Mouse (Mus musculus): ENCODE results near the gene Zglp1.
"Not testable (repeated sequence)": the region's sequence is repeated elsewhere in the genome, so short reads cannot be mapped to it uniquely, and the experiment has no call there.

The Zglp1 gene

DNA sequence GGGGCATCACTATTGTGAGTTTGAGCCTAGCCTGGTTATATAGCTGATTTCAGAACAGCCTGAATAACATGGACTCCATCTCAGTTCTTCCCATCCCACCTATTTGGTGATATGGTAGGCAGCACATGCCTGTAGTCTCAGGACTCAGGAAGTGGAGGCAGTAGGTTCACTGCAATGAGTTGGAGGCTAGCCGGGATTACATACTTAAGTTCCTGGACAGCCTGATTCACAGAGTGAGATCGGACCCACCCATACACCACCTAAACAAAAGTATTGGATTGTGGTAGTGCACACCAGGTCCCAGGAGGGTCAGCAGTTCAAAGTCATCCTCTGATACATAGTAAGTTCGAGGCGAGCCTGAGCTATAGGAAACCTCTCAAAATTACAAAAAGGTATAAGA is 5.7 kb upstream of the Zglp1 start:
- peak; percentile 13 for DNase-seq (ENCODE audit: low spot score)

DNA sequence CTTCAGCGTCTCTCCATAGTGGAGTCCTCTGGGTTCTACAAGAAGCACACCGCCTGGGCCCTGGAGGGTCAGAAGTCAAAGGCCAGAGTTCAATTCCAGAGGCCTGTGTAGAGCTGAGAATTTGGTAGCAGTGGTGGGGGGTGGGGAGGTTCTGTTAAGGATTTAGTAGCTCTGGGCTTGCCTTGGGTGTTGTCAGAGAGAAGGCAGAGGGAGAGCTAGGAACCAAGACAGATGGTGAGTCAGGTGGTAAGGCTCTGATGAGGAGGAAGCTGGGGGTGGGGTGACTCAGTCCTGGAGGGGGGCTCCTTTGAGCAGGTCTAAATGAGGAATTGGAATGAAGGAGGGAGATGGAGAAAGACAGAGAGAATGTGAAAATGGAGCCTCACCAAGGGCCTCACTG is 4.0 kb downstream of the Zglp1 start:
- DNase-seq (ENCODE audit: low spot score): no peak

DNA sequence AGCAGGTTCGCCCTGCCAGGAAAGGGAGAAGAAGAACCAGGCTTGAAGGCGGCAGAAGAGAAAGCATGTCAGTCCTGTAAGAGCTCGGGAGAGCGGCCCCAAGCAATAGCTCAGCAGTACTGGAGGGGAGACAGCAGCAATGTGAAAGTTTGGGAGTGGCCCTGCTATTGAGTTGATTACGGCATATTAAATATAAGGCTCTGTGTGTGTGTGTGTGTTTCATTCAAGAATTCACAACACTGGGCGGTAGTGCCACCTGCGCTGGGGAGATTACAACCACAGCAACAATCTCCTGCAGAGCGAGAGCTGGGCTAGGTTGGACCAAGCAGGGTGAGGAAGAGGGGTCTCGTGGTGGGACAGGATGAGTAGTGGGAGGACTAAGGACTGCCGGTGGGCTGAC is 15.3 kb downstream of the Zglp1 start:
- DNase-seq (ENCODE audit: low spot score): no peak

DNA sequence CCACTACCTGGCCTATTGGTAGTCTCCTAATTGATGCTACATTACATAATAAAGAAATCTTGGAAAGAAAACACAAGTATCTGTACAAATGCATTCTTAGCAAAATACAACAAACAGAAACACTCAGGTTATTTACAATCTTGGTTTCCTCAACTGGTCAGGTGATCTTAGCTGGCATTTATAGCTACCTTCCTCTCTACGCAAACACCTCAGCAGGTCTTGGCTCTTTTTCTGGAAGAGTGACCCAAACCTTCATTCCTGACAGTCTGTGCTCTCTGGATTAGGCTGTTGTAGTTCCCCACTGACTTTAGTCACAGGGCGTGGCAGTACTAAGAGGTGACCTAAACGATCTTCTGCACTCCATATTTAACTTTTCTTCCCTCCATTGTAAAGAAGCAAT is 21.7 kb downstream of the Zglp1 start:
- no peak for DNase-seq (ENCODE audit: low spot score)

DNA sequence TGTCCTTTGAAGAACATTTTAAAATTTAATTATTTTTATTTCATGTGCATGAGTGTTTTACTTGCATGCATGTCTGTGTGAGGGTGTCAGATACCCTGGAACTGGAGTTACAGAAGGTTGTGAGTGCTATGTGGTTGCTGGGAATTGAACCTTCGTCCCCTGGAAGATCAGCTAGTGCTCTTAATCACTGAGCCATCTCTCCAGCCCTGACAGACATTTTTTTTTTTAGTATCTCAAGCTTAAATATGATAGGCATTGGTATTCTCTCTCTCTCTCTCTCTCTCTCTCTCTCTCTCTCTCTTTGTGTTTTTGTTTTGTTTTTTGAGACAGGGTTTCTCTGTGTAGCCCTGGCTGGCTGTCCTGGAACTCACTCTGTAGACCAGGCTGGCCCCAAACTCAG is 22.1 kb downstream of the Zglp1 start:
- not testable (repeated sequence) for DNase-seq (ENCODE audit: low spot score)

DNA sequence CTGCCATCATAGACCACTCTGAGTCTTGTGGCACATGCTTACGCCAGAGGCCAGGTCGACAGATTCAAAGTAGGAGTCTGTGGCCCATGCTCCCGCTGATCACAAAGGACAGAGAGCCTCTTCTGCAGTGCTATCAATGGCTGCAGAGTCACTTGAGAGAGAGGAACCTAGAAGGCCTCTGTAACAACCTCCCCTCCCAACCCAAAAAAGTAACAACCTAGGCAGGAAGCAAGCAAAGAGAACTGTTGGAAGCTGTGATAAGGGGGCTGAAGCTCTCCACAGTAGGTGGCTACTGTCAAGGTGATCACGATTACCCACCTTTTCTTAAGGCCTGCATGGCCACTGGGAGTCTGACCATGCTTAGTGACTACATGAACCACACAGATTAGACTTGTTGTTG is 23.3 kb downstream of the Zglp1 start:
- DNase-seq (ENCODE audit: low spot score): no peak

DNA sequence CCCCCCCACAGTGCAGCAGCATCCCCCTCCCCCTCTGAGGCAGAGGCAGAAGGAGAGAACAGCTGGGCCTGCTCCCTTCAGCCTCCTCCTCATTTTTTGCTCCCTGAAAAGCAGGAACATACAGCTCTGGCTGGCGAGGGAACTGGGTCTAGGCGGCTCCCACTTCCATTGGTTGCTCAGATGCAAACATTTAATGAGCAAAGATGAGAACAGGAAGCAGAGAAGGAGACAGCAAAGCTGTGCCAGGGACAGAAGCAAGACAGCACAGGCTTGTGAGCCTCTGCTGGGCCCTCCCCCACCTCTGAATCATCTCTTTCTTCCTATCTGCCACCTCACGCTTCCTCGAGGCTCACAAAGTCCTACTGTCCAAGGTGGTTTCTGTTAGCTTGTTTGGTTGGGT is 25.6 kb downstream of the Zglp1 start:
- DNase-seq (ENCODE audit: low spot score): no peak

DNA sequence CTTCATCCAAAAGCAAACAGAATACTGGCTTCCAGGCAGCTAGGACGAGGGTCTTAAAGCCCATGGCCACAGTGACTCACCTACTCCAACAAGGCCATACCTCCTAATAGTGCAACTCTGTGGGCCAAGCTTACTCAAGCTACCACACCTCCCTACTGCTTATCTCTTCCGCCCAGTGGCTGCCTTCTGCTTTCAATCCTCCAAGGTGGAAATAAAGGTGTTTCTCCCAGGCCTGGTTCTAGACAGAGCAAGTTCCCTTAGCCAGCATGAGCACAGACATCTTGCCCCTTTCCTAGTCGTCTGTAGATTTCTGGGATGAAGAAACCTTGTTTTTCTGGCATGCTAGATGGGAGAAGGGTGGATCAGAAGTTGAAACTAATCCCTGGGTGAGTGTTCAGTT is 27.1 kb downstream of the Zglp1 start:
- no peak for DNase-seq (ENCODE audit: low spot score)

DNA sequence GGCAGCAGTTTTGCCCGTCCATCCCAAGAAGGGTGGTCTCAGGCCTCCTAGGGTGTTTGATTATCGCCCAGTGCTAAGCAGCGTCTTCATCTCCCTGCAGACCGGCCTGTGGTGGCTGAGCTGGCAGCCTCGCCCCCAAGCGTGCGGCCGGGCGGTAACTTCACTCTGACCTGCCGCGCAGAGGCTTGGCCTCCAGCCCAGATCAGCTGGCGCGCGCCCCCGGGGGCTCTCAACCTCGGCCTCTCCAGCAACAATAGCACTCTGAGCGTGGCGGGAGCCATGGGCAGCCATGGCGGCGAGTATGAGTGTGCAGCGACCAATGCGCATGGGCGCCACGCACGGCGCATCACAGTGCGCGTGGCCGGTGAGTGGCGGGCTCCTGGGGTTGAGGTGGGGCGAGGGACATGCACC is 29.4 kb downstream of the Zglp1 start:
- DNase-seq (ENCODE audit: low spot score): no peak

DNA sequence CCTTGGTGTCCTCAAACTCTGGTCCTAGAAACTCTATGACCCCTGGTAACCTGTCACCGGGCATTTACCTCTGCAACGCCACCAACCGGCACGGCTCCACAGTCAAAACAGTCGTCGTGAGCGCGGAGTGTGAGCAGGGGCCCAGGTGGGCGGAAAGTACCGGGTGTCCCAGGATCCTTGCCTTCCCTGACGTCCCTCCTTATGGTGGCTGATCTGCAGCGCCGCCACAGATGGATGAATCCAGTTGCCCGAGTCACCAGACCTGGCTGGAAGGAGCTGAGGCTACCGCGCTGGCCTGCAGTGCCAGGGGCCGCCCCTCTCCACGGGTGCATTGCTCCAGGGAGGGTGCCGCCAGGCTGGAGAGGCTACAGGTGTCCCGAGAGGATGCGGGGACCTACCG is 30.2 kb downstream of the Zglp1 start:
- DNase-seq (ENCODE audit: low spot score): no peak

DNA sequence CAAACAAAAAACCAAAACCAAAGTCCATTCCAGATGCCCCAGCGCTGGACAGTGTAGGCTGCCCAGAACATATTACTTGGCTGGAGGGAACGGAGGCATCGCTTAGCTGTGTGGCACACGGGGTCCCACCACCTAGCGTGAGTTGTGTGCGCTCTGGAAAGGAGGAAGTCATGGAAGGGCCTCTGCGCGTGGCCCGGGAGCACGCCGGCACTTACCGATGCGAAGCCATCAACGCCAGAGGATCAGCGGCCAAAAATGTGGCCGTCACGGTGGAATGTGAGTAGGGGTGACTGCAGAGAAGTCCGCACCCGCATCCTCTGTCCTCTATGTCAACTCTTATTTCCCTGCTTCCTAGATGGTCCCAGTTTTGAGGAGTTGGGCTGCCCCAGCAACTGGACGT is 30.7 kb downstream of the Zglp1 start:
- no peak for DNase-seq (ENCODE audit: low spot score)

DNA sequence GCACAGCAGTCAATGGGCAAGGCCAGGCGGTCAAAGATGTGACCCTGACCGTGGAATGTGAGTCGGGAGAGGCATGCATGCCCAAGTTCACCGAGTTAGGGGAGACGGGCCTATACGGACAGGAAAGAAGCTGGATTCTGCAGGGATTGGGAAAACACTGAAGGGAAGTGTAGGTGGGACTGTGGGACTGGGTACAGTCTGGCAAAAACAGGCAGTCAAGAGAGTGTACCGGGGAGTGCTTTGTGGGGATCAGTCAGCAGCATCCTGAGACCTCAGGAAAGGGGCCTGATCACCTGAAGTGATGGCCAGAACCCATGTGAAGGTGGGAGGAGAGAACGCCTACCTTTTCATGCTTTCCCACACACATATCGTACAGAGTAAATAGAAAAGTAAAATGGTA is 31.3 kb downstream of the Zglp1 start:
- no peak for DNase-seq (ENCODE audit: low spot score)

DNA sequence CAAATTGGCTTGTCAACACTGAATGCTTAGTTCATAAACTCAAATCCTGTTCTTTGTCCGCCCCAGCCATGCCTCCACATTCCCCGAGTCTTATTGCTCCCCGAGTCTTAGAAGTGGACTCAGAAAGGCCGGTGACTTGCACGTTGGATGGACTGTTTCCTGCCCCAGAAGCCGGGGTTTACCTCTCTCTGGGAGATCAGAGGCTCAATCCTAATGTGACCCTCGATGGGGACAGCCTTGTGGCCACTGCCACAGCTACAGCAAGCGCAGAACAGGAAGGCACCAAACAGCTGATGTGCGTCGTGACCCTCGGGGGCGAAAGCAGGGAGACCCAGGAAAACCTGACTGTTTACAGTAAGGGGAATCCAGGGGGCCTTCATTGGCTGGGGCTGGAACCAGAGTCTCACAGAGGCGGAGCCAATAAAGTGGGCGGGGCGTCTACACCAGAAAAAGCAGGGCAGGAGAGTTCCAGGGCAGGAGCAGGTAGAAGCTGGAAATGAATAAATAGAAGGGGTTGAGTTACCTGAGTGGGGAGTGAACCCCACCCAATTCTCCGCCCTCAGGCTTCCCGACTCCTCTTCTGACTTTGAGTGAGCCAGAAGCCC is 32.3 kb downstream of the Zglp1 start:
- no peak for DNase-seq (ENCODE audit: low spot score)

DNA sequence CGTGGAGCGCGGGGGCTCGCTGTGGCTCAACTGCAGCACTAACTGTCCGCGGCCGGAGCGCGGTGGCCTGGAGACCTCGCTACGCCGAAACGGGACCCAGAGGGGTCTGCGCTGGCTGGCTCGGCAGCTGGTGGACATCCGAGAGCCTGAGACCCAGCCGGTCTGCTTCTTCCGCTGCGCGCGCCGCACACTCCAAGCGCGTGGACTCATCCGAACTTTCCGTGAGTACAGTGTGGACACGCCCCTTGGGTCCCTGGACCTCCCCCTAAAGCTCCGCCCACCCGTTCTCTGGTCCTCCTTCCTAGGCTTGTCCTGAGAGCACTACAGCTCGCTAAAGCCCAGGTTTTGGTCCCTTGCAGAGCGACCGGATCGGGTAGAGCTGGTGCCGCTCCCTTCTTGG is 33.8 kb downstream of the Zglp1 start:
- peak; percentile 75 for DNase-seq (ENCODE audit: low spot score)

DNA sequence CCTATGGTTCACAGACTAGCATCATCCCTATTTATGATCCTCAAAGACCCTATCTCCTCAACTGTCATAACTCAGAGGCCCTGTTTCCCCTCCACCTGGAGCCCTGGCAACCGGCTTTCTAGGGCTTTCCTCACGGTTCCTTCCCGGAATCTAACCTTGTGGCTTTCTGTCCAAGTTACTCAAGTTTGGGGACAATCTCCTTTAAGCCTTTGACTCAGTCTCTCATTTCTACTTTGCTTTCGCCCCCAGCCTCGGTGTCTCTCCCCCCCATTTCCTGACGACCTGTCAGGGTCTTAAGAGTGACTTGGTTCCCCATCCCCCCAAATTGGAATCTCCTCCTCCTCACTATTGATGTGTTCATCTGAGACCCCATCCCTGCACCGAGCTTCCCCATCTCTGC is 34.4 kb downstream of the Zglp1 start:
- DNase-seq (ENCODE audit: low spot score): no peak

DNA sequence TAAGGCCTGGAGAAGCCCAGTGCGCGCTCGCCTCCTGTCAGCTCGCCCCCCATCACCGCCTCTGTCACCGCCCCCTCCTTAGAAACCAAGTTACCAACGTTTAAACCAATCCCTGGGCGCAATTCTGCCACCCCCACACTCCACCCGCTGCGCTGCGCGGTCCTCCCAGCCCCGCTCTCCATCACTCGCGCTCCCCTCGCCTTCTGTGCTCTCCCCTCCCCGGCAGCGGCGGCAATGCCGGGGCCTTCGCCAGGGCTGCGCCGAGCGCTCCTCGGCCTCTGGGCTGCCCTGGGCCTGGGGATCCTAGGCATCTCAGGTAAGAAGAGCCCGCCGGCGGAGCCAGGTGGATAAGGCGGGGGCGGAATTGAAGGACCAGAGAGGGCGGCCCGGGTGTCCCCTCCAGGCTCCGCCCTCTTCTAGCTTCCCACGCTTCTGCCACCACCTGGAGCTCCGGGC is 35.0 kb downstream of the Zglp1 start, which contains the start of gene Icam5:
Icam5 (plus strand) TSS at position 178 of the 456 bp plus-strand sequence.
- no peak for DNase-seq (ENCODE audit: low spot score)

DNA sequence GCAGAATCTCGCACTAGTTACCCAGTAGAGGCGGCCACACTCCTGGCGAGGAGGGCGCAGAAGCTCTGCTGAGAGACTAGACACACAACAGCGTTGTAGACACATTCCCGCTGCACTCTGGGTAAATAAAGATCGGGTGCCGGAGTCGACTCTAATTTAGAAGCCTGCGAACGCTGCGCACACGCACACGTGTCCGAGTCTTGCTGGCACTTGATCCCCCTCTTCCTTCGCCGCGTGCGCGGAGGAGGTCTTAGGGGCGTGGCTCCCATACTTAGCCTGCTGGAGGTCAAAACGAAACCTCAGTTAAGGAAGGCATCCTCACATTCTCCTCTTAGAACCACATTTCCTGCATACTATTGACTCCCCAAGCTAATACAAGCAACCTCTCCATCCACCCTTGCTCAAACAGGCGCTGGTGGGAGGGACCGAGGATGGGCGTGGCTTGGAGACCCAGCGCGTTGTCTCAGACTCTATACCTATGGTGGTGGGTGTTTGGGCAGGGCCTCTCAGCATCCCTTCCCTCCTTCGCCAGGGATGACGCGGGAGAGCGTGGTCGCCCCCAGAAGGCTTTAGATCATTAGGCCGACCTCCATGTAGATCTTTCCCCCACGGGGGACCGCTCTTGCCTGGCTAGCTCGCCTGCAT is 35.5 kb downstream of the Zglp1 start:
- DNase-seq (ENCODE audit: low spot score): no peak

DNA sequence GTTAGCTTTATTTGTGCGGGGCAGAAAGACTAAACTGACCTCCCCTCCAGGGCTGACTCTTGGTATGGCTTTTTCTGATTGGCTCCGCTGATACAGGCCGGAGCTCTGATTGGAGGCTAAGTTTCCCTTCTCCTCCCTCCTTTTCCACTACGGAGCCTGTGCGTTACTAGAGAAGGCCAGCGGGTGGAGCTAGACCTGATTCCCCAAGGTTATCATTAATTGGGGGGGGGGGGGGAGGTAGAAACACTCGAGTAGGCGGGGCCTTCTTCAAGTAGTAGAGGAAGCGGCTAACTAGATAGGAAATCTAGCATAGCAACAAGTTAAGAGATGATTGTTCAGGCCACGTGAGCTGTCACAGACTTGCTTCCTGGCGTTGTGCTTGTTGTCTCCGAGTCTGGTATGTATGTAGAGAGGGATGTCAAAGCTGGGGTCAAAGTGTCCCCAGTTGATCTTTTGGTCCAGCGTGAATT is 36.1 kb downstream of the Zglp1 start:
- DNase-seq (ENCODE audit: low spot score): peak; percentile 89

DNA sequence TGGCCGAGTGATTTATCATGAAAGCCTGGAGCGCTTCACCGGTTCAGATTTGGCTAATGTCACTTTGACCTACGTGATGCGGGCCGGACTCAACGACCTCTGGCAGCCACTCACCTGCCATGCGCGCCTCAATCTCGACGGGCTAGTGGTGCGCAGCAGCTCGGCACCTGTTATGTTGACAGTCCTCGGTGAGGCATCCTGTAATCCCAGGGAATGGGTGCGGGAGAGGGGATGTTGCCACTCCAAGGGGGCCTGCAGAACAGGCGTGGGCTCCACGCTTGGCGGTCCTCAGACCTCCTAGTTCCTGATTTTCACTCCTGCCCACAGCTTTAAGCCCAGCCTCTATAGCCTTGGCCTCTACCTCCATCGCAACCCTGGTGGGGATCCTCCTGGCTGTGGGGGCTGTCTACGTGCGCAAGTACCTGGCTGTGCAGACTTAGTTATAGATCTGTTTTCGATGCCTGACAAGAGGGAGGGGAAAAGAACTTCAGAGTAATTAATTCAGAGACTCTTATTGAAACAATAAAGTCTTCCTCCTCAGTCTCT is 36.8 kb downstream of the Zglp1 start:
- DNase-seq (ENCODE audit: low spot score): no peak

DNA sequence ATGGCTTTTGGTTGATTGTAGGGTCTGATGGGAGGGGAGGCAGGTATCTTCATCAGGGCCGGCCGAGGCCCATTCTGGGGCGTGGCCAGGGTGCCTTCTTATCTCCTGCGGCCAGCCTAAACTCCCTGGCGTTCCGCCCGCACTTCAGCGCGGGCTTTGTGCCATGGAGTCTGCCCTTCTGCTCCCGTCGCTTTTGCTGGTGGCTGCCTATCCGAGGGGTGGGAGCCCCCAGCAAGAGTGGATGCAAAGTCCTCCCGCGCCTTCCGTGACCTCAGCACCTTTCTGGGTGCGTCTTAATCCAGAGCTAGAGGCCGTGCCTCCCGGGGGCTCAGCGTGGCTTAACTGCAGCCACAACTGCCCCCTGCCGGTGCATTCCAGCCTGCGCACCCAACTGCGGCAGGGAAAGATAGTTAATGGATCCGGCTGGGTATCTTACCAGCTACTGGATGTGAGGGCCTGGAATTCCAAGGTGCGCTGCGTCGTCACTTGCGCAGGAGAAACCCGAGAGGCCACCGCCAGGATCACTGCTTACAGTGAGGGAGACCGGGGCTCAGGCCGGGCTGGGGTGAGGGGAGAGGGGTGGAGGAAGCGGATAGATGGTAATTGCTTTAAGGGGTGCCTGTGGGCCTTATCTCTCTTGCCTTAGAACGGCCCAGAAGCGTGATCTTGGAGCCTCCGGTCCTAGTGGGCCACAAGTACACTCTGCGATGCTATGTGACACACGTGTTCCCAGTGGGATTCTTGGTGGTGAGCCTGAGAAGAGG is 37.4 kb downstream of the Zglp1 start, which contains the start of gene Icam4:
Icam4 (plus strand) TSS at position 83 of the 764 bp plus-strand sequence.
- no peak for DNase-seq (ENCODE audit: low spot score)

DNA sequence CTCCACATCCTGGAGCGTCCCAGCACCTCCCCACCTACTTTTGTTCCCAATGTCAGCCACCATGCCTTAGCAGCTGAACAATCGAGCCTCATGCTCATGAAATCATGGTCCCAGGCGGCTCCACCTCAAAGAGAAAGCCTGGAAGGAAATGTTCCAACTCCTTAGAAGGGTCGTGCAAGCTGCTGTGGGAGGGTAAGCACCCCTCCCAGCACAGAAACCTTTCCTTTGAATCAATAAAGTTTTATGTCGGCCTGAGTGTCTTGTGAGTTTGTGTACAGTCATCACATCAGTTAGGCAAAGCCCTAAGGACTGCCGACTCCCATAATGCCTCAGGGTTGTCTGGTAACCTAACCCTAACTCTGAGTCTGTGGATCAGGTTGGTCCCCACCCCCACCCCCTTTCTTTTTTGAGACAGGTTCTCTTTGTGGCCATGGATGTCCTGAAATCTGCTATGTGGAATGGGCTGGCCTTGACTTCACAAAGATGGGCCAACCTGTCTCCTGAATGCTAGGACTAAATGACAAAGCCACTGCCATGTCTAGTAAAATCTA is 38.3 kb downstream of the Zglp1 start:
- no peak for DNase-seq (ENCODE audit: low spot score)

DNA sequence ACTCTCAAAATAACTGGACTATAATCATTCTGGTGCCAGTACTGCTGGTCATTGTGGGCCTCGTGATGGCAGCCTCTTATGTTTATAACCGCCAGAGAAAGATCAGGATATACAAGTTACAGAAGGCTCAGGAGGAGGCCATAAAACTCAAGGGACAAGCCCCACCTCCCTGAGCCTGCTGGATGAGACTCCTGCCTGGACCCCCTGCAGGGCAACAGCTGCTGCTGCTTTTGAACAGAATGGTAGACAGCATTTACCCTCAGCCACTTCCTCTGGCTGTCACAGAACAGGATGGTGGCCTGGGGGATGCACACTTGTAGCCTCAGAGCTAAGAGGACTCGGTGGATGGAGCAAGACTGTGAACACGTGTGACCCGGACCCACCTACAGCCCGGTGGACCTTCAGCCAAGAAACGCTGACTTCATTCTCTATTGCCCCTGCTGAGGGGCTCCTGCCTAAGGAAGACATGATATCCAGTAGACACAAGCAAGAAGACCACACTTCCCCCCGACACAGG is 39.1 kb downstream of the Zglp1 start:
- no peak for DNase-seq (ENCODE audit: low spot score)

All from adipocyte (in vitro differentiated cells).